In genomic region chr10:25298264-25298671, GRCm38 (mm10) we compare ENCODE assay signal across 8 mouse cellular contexts. TPM values are rescaled to one million over a fixed set of nuclear protein-coding genes. Genes with fewer than 3 reads are reported as not detected.
A peak's percentile ranks its signal among the peaks of the same experiment; 100 is the strongest.
DNase-seq lines count a peak whose midpoint lies in the region; ATAC-seq lines count a peak whose summit lies in the region.

No protein-coding gene starts in this region.

- no peaks in the 10 kb centered on the region for H3K36me3 ChIP-seq in kidney, embryonic 16.5 days (ENCODE audit: insufficient read depth, low read length)

- peak overlapping the region; percentile 23; the same call in 1 of the 2 replicates for H3K9ac ChIP-seq in kidney, embryonic 16.5 days (replicated peaks; ENCODE audit: low read length)

- DNase-seq in spleen, postnatal 10 days (ENCODE audit: low spot score in 2 of 2): peak; percentile 17 to 25
- DNase-seq in spleen, postnatal 4 days (ENCODE audit: low spot score in 2 of 2): no peak
- peak; percentile 41 for DNase-seq in heart, adult 8-10 months (ENCODE audit: low spot score)
- no peak for DNase-seq in T-cell, adult 2 months (ENCODE audit: low spot score)
- no peak for DNase-seq in cerebellum, adult 18-20 months
- no peak for DNase-seq in embryo, embryonic 11 days

- no peaks in the 10 kb centered on the region for H3K27me3 ChIP-seq in kidney, embryonic 16.5 days (ENCODE audit: insufficient read depth, low read length)

- WGBS in kidney, embryonic 16.5 days: 74% methylated on average over 4 of the region's 4 CpGs

- peaks cover 18% of the 10 kb centered on the region for H3K4me1 ChIP-seq in kidney, embryonic 16.5 days (ENCODE audit: insufficient read depth, low read length)

- H3K4me2 ChIP-seq in kidney, embryonic 16.5 days (replicated peaks; ENCODE audit: low read depth, low read length): peak overlapping the region; percentile 70

- H3K27ac ChIP-seq in kidney, embryonic 16.5 days (ENCODE audit: low read length): peak overlapping the region; percentile 76; the same call in 1 of the 2 replicates

- no peak for ATAC-seq in kidney, embryonic 16.5 days (ENCODE audit: low FRiP score, low TSS enrichment)
- ATAC-seq in megakaryocyte progenitor cell, adult 5-6 weeks (replicated peaks; ENCODE audit: poor library complexity): peak; percentile 3

- H3K4me3 ChIP-seq in kidney, embryonic 16.5 days (ENCODE audit: low read length): no peak overlapping the region

- no peaks in the 10 kb centered on the region for H3K9me3 ChIP-seq in kidney, embryonic 16.5 days (ENCODE audit: low read length)

RNA-seq across cellular contexts. Expression of gene Akap7, which starts 9.4 kb away (rescaled TPM):
- 10 to 100 TPM; 58.9 to 68.6 (median 63.2) TPM for total RNA-seq in heart, adult 8-10 months (2022)
- 12.6 and 18.9 TPM in 2 replicates for polyA plus RNA-seq in kidney, embryonic 16.5 days (2015; fragmentation: Nextera tagmentation; extraction: Ambion mirVana)
- total RNA-seq in megakaryocyte progenitor cell, adult 5-6 weeks (2015): 17.2 and 19.3 TPM in 2 replicates
- 18.8 and 24.4 TPM in 2 replicates for total RNA-seq in megakaryocyte progenitor cell, adult 5-6 weeks (2017)

Comparison
In these comparisons a context has a peak if more than half of its experiments do, and no peak if none do; other contexts are left out.
1. DNase-seq: peak in spleen, postnatal 10 days (2 of 2) and heart, adult 8-10 months (single experiment); none in spleen, postnatal 4 days (0 of 2), T-cell, adult 2 months (single experiment), cerebellum, adult 18-20 months (0 of 2) and embryo, embryonic 11 days (single experiment).